Mouse (Mus musculus) heart, postnatal 0 days (tissue): ENCODE measurements around the gene Olfr1394. TPM values are rescaled to one million over a fixed set of nuclear protein-coding genes. Genes with fewer than 3 reads are reported as not detected.

ENCODE experiments used
- ATAC-seq: fragments of 200-750 bp; cut with Nextera tagmentation; 2 replicates; pipeline ENCODE4 v1.8.0; 2017; ENCODE audit warnings: low read depth, moderate number of reproducible peaks, moderate library complexity; ENCODE audit not compliant: insufficient read depth
- DNase-seq: peaks from one replicate; pipeline ENCODE4 v3.0.0-alpha.2; 2016; ENCODE audit warnings: low spot score
- H3K27ac ChIP-seq: fragments of 300-500 bp; sonication (generic); 2 replicates; pipeline ENCODE4 v1.5.1; 2014; ENCODE audit warnings: low read depth, mild to moderate bottlenecking
- H3K27me3 ChIP-seq: fragments of 300-500 bp; sonication (generic); 2 replicates; pipeline ENCODE4 v1.6.1; 2014; ENCODE audit warnings: low read length, mixed read lengths; ENCODE audit not compliant: control insufficient read depth, insufficient read depth
- H3K36me3 ChIP-seq: fragments of 300-500 bp; sonication (generic); replicated peaks from 2 replicates; pipeline ENCODE4 v1.6.1; 2014; ENCODE audit warnings: low read length, mixed read lengths; ENCODE audit not compliant: control insufficient read depth, insufficient read depth
- H3K4me1 ChIP-seq: fragments of 300-500 bp; sonication (generic); 2 replicates; pipeline ENCODE4 v1.6.1; 2014; ENCODE audit warnings: antibody characterized with exemption; ENCODE audit not compliant: control insufficient read depth, insufficient read depth
- H3K4me2 ChIP-seq: fragments of 300-500 bp; sonication (generic); 2 replicates; pipeline ENCODE4 v1.6.1; 2014; ENCODE audit warnings: low read depth, mild to moderate bottlenecking, low read length, moderate library complexity
- H3K4me3 ChIP-seq: fragments of 300-500 bp; sonication (generic); 2 replicates; pipeline ENCODE4 v1.5.1; 2014; ENCODE audit warnings: low read depth, low read length
- H3K9ac ChIP-seq: fragments of 300-500 bp; sonication (generic); replicated peaks from 2 replicates; pipeline ENCODE4 v1.6.1; 2014; ENCODE audit warnings: low read depth, low read length, mixed read lengths
- H3K9me3 ChIP-seq: fragments of 300-500 bp; sonication (generic); replicated peaks from 2 replicates; pipeline ENCODE4 v1.6.1; 2016; ENCODE audit warnings: low read length; ENCODE audit not compliant: control insufficient read depth
- CTCF ChIP-seq: IDR thresholded peaks from 2 replicates; pipeline ENCODE4 v1.5.1; 2016; ENCODE audit warnings: antibody characterized with exemption, control low read depth, low read depth
- EP300 ChIP-seq: IDR thresholded peaks from 2 replicates; pipeline ENCODE4 v1.6.1; 2016; ENCODE audit warnings: antibody characterized with exemption, low read depth
- WGBS: fragments of 180-500 bp; shearing (Covaris S2); extraction: QIAGEN DNeasy Blood & Tissue Kit; methylation state at CpG from one replicate; pipeline ENCODE4 v1.1.7; 2014; 5-methylcytosine and 5-hydroxymethylcytosine counted together
- polyA plus RNA-seq: library from polyadenylated mRNA; unstranded; fragments of >200 nt; fragmentation: Nextera tagmentation; extraction: Ambion mirVana; gene quantifications from 2 replicates; pipeline ENCODE4 v1.2.1, GENCODE M21; 2015
- total RNA-seq: library from RNA; depleted of rRNA; stranded (reverse); fragments of >200 nt; gene quantifications from 2 replicates; pipeline ENCODE4 v1.2.3, GENCODE M21; 2014; ENCODE audit warnings: low replicate concordance; rRNA removed

Gene Olfr1394
- total and polyA plus RNA-seq, 2 experiments from 2014 or later, result not detected

- Histone ChIP-seq H3K27ac (peak within 1 kb of the TSS; percentile 100), H3K36me3 (peaks cover 9% of the 10 kb centered on the region; the same call in 1 of the 2 replicates)
- 0% methylated on average over 47 of the region's 47 CpGs for WGBS
Observed at GRCm38 (mm10) chr11:49203129-49203768, 49.1 kb downstream of the Olfr1394 start, which contains the start of gene Zfp62. Gene Zfp62 (plus strand): TSS chr11:49203292.

DNA sequence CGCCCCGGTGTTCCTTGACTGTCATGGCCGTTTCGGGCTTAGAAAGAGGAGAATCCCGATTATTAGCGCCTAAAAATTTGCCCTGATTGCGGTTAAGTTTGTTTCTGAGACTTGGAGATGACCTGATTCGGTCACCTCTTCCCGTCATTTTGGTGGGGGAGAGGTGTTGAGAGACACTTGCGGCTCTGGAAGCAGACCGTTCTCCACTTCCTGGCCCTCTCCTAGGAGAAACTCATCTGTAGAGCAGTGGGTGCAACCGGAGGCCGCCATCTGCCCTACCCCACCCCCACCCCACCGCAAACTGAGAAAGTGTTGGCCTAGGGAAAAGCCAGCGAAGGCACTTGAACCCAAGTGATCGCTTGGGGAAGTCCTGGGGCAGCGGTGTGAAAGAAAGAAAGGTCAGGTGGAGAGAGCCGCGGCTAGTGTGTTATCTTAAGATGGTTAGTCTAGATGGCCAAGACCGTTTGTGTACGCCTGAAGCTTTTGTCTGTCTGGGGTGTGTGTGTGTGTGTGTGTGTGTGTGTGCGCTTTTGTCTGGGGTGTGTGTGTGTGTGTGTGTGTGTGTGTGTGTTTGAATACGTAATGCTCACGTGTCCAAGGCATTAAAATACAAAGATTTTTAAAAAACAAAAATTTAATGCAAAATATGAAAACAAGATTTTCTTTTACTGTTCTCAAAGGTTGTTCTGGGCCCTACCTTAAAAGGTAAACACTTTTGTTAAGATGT is 49.8 kb downstream of the Olfr1394 start:
- Histone ChIP-seq H3K4me1 (peaks cover 22% of the 10 kb centered on the region), H3K27ac (peak overlapping the region; percentile 100), H3K9me3 (no peaks in the 10 kb centered on the region), H3K9ac (peak overlapping the region; percentile 96), H3K36me3 (peaks cover 9% of the 10 kb centered on the region; the same call in 1 of the 2 replicates), H3K4me3 (peak overlapping the region; percentile 82), H3K27me3 (no peaks in the 10 kb centered on the region), H3K4me2 (peak overlapping the region; percentile 82)
- TF ChIP-seq EP300, result no peak
- no peak for TF ChIP-seq CTCF
- DNase-seq, result peak; percentile 66
- peak; percentile 75 for ATAC-seq
- under 1% methylated on average over 24 of the region's 24 CpGs for WGBS

More at GRCm38 (mm10) chr11:49203129-49203768, 49.1 kb downstream of the Olfr1394 start, which contains the start of gene Zfp62:
- Histone ChIP-seq H3K4me3 (peak within 1 kb of the TSS; percentile 82), H3K4me1 (peaks cover 22% of the 10 kb centered on the region), H3K27me3 (no peaks in the 10 kb centered on the region), H3K4me2 (peak within 1 kb of the TSS; percentile 82), H3K9me3 (no peaks in the 10 kb centered on the region), H3K9ac (peak within 1 kb of the TSS; percentile 96)
- ATAC-seq (peak; percentile 92), DNase-seq (peak; percentile 93)
- no peak for TF ChIP-seq CTCF
- TF ChIP-seq EP300, result no peak; the same call in none of the 2 replicates

GRCm38 (mm10) chr11:49205080-49205590 is 51.0 kb downstream of the Olfr1394 start:
- DNase-seq, result no peak
- Histone ChIP-seq H3K4me2 (peak overlapping the region; percentile 82; the same call in 1 of the 2 replicates), H3K27me3 (no peaks in the 10 kb centered on the region), H3K36me3 (peaks cover 9% of the 10 kb centered on the region; the same call in 1 of the 2 replicates), H3K4me1 (peaks cover 22% of the 10 kb centered on the region), H3K9ac (0 out of 2 replicates have a peak overlapping the region, but pooled peaks have one; percentile 96), H3K9me3 (no peaks in the 10 kb centered on the region), H3K27ac (no peak overlapping the region), H3K4me3 (peak overlapping the region; percentile 82; the same call in 1 of the 2 replicates)
- 60% methylated on average over 6 of the region's 6 CpGs for WGBS
- TF ChIP-seq CTCF (no peak), EP300 (no peak)
- no peak for ATAC-seq

GRCm38 (mm10) chr11:49207495-49207894 is 53.3 kb downstream of the Olfr1394 start:
- peaks cover 9% of the 10 kb centered on the region; the same call in 1 of the 2 replicates for H3K36me3 ChIP-seq
- H3K27ac ChIP-seq, result no peak overlapping the region
- H3K4me1 ChIP-seq, result peaks cover 14% of the 10 kb centered on the region
- H3K9me3 ChIP-seq, result no peaks in the 10 kb centered on the region
- no peak overlapping the region for H3K9ac ChIP-seq
- no peak for TF ChIP-seq CTCF
- no peak for TF ChIP-seq EP300
- ATAC-seq (no peak), DNase-seq (no peak)
- H3K4me2 ChIP-seq, result no peak overlapping the region
- H3K4me3 ChIP-seq, result no peak overlapping the region
- 83% methylated on average over 1 of the region's 1 CpGs for WGBS
- H3K27me3 ChIP-seq, result no peaks in the 10 kb centered on the region

Other genes with a start within 250 kb of the Olfr1394 start
- gene Psme2b, start 208.2 kb upstream of the Olfr1394 start, total RNA-seq, result 0.42 and 0.93 TPM in 2 replicates
- gene Psme2b, start 208.2 kb upstream of the Olfr1394 start, polyA plus RNA-seq, result 2.6 and 3.5 TPM in 2 replicates
- gene Olfr56, start 175.5 kb upstream of the Olfr1394 start, total RNA-seq, result 1.7 TPM in 1 of 2 replicates, not detected in the other
- 0.05 TPM in 1 of 2 replicates, not detected in the other for gene Olfr56, start 175.5 kb upstream of the Olfr1394 start, polyA plus RNA-seq
- 2.5 and 4.9 TPM in 2 replicates for gene 9930111J21Rik1, start 175.0 kb upstream of the Olfr1394 start, total RNA-seq
- 0.49 and 0.52 TPM in 2 replicates for gene 9930111J21Rik1, start 175.0 kb upstream of the Olfr1394 start, polyA plus RNA-seq
- not detected in 2 replicates for gene Gm12185, start 162.2 kb upstream of the Olfr1394 start, total RNA-seq
- 0.03 TPM in 1 of 2 replicates, not detected in the other for gene Gm12185, start 162.2 kb upstream of the Olfr1394 start, polyA plus RNA-seq
- gene Tgtp1, start 160.2 kb upstream of the Olfr1394 start, total RNA-seq, result 0.39 TPM in 1 of 2 replicates, not detected in the other
- gene Tgtp1, start 160.2 kb upstream of the Olfr1394 start, polyA plus RNA-seq, result 0.14 and 0.25 TPM in 2 replicates
- 2.7 and 8.2 TPM in 2 replicates for gene 9930111J21Rik2, start 103.1 kb upstream of the Olfr1394 start, total RNA-seq
- gene 9930111J21Rik2, start 103.1 kb upstream of the Olfr1394 start, polyA plus RNA-seq, result 1.1 and 1.2 TPM in 2 replicates
- 0.08 TPM in 1 of 2 replicates, not detected in the other for gene Tgtp2, start 90.2 kb upstream of the Olfr1394 start, total RNA-seq
- 0.36 and 0.54 TPM in 2 replicates for gene Tgtp2, start 90.2 kb upstream of the Olfr1394 start, polyA plus RNA-seq
- 2.0 and 2.1 TPM in 2 replicates for gene Ifi47, start 77.8 kb upstream of the Olfr1394 start, total RNA-seq
- gene Ifi47, start 77.8 kb upstream of the Olfr1394 start, polyA plus RNA-seq, result 1.4 and 1.8 TPM in 2 replicates
- 20.3 TPM in 1 of 2 replicates, not detected in the other for gene Olfr1396, start 39.5 kb upstream of the Olfr1394 start, total RNA-seq
- 0.45 and 0.59 TPM in 2 replicates for gene Olfr1396, start 39.5 kb upstream of the Olfr1394 start, polyA plus RNA-seq
- gene Olfr1395, start 12.1 kb upstream of the Olfr1394 start, total RNA-seq, result not detected in 2 replicates
- gene Olfr1395, start 12.1 kb upstream of the Olfr1394 start, polyA plus RNA-seq, result not detected in 2 replicates
- gene Btnl9, start 32.8 kb downstream of the Olfr1394 start, total RNA-seq, result 14.5 and 33.4 TPM in 2 replicates
- gene Btnl9, start 32.8 kb downstream of the Olfr1394 start, polyA plus RNA-seq, result 11.2 and 12.2 TPM in 2 replicates
- gene Zfp62, start 48.9 kb downstream of the Olfr1394 start, total RNA-seq, result 7.4 and 22.9 TPM in 2 replicates
- 19.0 and 20.4 TPM in 2 replicates for gene Zfp62, start 48.9 kb downstream of the Olfr1394 start, polyA plus RNA-seq
- gene Mgat1, start 89.8 kb downstream of the Olfr1394 start, total RNA-seq, result 115 and 163 TPM in 2 replicates
- 42.3 and 45.7 TPM in 2 replicates for gene Mgat1, start 89.8 kb downstream of the Olfr1394 start, polyA plus RNA-seq
- not detected in 2 replicates for gene Olfr1393, start 123.9 kb downstream of the Olfr1394 start, total RNA-seq
- gene Olfr1393, start 123.9 kb downstream of the Olfr1394 start, polyA plus RNA-seq, result 0.19 and 0.30 TPM in 2 replicates
- not detected in 2 replicates for gene Olfr1392, start 130.9 kb downstream of the Olfr1394 start, total RNA-seq
- gene Olfr1392, start 130.9 kb downstream of the Olfr1394 start, polyA plus RNA-seq, result not detected in 2 replicates
- not detected in 2 replicates for gene Olfr10, start 150.4 kb downstream of the Olfr1394 start, total RNA-seq
- gene Olfr10, start 150.4 kb downstream of the Olfr1394 start, polyA plus RNA-seq, result not detected in 2 replicates
- gene Olfr1391, start 168.4 kb downstream of the Olfr1394 start, total RNA-seq, result not detected in 2 replicates
- gene Olfr1391, start 168.4 kb downstream of the Olfr1394 start, polyA plus RNA-seq, result not detected in 2 replicates
- gene Olfr1390, start 180.8 kb downstream of the Olfr1394 start, total RNA-seq, result not detected in 2 replicates
- gene Olfr1390, start 180.8 kb downstream of the Olfr1394 start, polyA plus RNA-seq, result not detected in 2 replicates